Mouse (Mus musculus): ENCODE data around the gene Gm8212. TPM values are rescaled to one million over a fixed set of nuclear protein-coding genes. Genes with fewer than 3 reads are reported as not detected.

The Gm8212 gene
- not detected for total RNA-seq (2023)

DNA sequence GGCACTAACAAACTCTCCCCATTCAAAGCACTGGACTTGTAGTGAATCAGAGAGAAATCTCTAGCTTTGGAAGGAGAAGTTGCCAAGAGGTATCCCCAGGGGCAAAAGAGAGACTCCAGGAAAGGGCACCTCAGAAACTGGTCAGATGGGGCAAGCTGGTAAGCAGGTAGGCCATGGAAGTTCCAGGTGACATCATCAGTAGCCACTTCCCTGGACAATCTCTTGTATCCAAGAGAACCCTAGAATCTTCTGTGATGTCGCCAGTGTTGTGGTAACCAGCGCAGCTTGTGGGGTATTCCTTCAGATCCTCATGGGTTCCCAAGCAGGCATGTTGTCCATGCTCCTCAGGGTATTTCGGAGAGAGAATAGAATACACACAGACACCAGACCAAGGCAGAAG is at the start of gene Gm8212:
Gene Gm8212 (plus strand): TSS at position 301 of the 400 bp plus-strand sequence.

DNA sequence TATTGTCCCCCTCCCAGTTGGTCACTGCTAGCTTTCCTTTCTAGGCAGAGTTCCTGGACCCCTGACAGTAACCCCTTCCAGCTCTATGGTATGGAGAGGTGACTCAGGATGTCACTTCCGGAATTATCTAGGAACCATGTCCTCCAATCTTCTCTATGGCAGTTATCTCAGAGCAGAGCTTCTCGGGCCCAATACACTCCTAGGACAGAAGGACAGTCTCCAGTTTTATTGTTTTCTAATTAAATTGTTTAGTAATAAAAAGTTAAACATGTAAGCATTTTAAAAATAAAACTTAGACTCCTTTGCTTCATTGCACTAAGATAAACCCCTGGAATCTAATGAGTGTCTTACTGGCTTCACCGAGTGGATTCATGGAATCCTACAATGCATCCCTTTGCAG is 15.7 kb downstream of the Gm8212 start, which contains the start of gene 4930503E14Rik:
Gene 4930503E14Rik (minus strand): TSS at position 101 of the 400 bp plus-strand sequence.

Other genes starting within 250 kb of the Gm8212 start
- gene Ang5, start 240.6 kb upstream of the Gm8212 start, total RNA-seq (2023): not detected
- not detected for gene Ang6, start 195.4 kb upstream of the Gm8212 start, total RNA-seq (2023)
- 100 to 1,000 TPM; 182 to 186 TPM for gene Ear2, start 95.0 kb upstream of the Gm8212 start, total RNA-seq (2023)
- gene Gm3327, start 73.8 kb upstream of the Gm8212 start, total RNA-seq (2023): not detected
- not detected for gene 4930503E14Rik, start 15.6 kb downstream of the Gm8212 start, total RNA-seq (2023)
- gene Gm8220, start 87.9 kb downstream of the Gm8212 start, total RNA-seq (2023): not detected
- not detected for gene Gm5930, start 140.9 kb downstream of the Gm8212 start, total RNA-seq (2023)
- not detected for gene Gm8229, start 167.7 kb downstream of the Gm8212 start, total RNA-seq (2023)
- gene Gm3371, start 213.0 kb downstream of the Gm8212 start, total RNA-seq (2023): not detected
- not detected for gene Gm8232, start 236.0 kb downstream of the Gm8212 start, total RNA-seq (2023)

Data from neutrophil, adult 59 days (primary cell).